Mouse (Mus musculus): ENCODE measurements around the gene Chpf.

Chpf gene

GRCm38 (mm10) chr1:75458025-75458788, 20.9 kb downstream of the Chpf start:
- DNase-seq = peak; percentile 49

- DNase-seq = no peak
Observed at GRCm38 (mm10) chr1:75457710-75458024, 21.4 kb downstream of the Chpf start.

- DNase-seq = no peak
Observed at GRCm38 (mm10) chr1:75456746-75457564, 22.2 kb downstream of the Chpf start.

GRCm38 (mm10) chr1:75455948-75456347, 23.2 kb downstream of the Chpf start:
- DNase-seq = no peak

GRCm38 (mm10) chr1:75455433-75455832, 23.7 kb downstream of the Chpf start:
- no peak for DNase-seq

GRCm38 (mm10) chr1:75451900-75452299, 27.2 kb downstream of the Chpf start:
- no peak for DNase-seq

GRCm38 (mm10) chr1:75450314-75451005, 28.6 kb downstream of the Chpf start, which contains the start of gene Asic4:
TSS of gene Asic4 (plus strand) at chr1:75450436.
- no peak for DNase-seq

GRCm38 (mm10) chr1:75449377-75450135, 29.6 kb downstream of the Chpf start:
- DNase-seq = no peak

GRCm38 (mm10) chr1:75448937-75449336, 30.2 kb downstream of the Chpf start:
- DNase-seq = no peak

- no peak for DNase-seq
Observed at GRCm38 (mm10) chr1:75448052-75448431, 31.1 kb downstream of the Chpf start.

GRCm38 (mm10) chr1:75447265-75448051, 31.6 kb downstream of the Chpf start:
- no peak for DNase-seq

GRCm38 (mm10) chr1:75446656-75447055, 32.5 kb downstream of the Chpf start:
- no peak for DNase-seq

GRCm38 (mm10) chr1:75445751-75446611, 33.1 kb downstream of the Chpf start:
- DNase-seq = peak; percentile 71

GRCm38 (mm10) chr1:75445141-75445701, 33.9 kb downstream of the Chpf start:
- no peak for DNase-seq

- DNase-seq = no peak
Observed at GRCm38 (mm10) chr1:75444208-75444607, 34.9 kb downstream of the Chpf start.

- no peak for DNase-seq
Observed at GRCm38 (mm10) chr1:75443247-75444024, 35.7 kb downstream of the Chpf start.

GRCm38 (mm10) chr1:75442811-75443210, 36.3 kb downstream of the Chpf start:
- no peak for DNase-seq

- no peak for DNase-seq
Observed at GRCm38 (mm10) chr1:75442171-75442570, 36.9 kb downstream of the Chpf start.

- DNase-seq = no peak
Observed at GRCm38 (mm10) chr1:75441471-75441996, 37.6 kb downstream of the Chpf start.

- DNase-seq = no peak
Observed at GRCm38 (mm10) chr1:75440661-75441060, 38.4 kb downstream of the Chpf start.

Data from kidney, adult 18-20 months (tissue).